Mouse (Mus musculus) adrenal gland, postnatal 25 days (tissue): Measurements from ENCODE around the gene Prss47. TPM values are rescaled to one million over a fixed set of nuclear protein-coding genes. Genes with fewer than 3 reads are reported as not detected.

Source experiments
- DNase-seq: peaks from one replicate; pipeline ENCODE4 v3.0.0; 2021; ENCODE audit warnings: mixed read lengths
- long read RNA-seq: library from polyadenylated mRNA; stranded (forward); transcript quantifications from one replicate; pipeline ENCODE4 v2.0.0, GENCODE M21; 2021
- total RNA-seq: library from RNA; stranded (reverse); gene quantifications from 2 replicates; pipeline ENCODE4 v1.2.3, GENCODE M21; 2021

The Prss47 gene
- total RNA-seq: not detected in 2 replicates
- long read RNA-seq: 0 reads

DNA sequence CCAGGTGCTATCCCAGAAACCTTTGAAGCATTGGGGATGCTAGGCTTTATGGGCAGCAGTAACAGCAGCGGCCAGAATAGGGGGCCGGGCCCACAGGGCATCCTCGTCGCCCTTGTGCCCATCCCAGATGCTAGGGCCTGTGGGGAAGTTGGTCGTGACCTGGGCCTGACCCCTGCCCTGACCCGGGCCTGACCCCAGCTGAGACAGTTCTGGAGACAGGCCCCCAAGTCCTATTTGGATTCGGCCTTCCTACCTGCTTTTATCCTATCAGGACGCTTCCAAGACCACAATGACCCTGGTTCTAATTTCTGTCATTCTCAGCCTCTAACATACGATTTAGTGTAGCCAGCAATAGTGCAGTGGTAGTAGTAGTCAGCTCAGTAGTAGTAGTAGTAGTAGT, at the start of gene Prss47:
Prss47 (minus strand) TSS at position 101 of the 400 bp plus-strand sequence.
- DNase-seq: no peak

DNA sequence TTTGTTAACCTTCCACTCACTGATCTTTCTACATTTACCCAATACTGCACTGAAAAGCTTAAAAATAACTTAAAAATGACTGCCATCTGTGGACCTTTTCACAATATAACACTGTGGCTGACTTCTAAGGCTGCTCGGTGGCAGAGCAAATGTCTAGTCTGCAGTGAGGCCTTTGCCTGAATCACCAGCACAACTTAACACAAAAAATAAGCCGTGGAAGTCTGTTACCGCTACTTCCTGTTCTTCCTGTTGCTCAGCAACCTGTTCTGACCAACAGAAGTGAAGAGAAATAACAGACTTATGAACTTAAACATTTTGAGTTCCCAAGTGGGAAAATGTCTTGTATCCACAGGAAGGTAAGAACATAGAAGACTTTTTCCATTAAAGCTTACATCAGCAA, 48.7 kb upstream of the Prss47 start:
- DNase-seq: no peak

DNA sequence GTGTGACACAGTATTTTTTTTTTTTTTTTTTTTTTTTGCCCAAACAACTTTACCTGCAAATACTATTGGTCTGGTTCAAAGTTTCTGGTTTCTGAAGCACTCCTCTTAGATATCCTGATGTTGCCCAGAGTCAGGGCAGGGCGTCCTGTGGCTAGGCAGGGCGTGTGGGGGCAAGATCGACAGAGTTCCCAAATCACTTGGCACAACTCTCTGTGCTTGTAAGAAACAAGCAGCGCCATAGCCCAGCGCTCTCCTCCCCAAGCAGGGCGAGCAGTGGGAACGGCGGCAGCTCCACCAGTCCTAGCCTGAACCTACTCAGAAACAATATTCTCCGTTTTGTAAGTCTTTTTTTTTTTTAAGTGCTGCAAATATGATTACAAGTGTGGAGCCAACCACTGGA, 48.1 kb upstream of the Prss47 start:
- DNase-seq: no peak

DNA sequence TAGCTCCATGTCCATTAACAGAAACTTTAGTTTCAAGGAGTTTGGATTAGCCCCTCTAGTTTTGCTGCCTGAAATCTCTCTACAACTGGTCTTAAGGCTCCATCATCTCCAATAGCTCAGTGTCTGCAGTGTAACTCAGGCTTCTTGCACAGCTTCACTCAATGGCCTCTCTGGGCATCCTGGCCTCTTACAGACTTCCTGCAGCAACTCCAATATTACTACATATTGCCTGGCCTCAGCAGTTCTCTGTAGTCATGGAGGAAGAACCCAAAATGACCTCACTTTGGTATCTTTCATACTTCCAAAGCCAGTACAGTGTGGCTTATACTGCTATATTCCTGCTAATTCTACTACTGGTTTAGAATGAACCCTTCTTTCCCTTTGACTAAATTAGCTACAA, 44.5 kb upstream of the Prss47 start:
- DNase-seq: no peak

DNA sequence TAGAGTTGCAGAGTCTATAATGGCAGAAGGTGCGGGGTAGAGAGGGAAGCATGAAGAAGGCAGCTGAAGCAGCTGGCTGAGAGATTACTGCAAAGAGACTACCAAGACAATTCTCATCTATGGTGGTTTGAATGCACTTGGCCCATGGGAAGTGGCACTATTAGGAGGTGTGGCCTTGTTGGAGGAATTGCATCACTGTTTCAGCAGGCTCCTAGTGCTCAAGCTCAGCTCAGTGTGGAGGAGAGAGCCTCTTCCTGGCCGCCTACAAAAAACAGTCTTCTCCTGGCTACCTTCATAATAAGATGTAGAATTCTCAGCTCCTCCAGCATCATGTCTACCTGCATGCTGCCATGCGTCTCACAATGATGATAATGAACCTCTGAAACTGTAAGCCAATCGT, 43.4 kb upstream of the Prss47 start:
- DNase-seq: no peak

DNA sequence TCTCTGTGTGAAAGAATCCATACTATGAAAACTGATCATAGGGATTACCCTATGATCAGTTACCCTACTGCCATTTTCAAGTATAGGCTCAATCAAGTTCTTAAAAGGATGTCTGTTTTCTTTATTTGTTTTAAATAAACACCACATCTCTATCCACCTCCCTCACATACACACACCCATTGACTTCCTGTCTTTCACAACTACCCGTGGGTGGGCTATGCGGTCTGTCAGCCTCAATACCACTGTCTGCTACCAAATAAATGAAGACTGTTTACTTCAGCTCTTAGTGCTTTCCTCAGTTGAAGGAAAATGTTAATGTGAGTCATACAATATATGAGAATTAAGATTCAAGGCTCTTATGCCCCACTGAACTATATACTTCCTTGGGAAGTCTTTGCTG, 17.4 kb upstream of the Prss47 start:
- DNase-seq: no peak

DNA sequence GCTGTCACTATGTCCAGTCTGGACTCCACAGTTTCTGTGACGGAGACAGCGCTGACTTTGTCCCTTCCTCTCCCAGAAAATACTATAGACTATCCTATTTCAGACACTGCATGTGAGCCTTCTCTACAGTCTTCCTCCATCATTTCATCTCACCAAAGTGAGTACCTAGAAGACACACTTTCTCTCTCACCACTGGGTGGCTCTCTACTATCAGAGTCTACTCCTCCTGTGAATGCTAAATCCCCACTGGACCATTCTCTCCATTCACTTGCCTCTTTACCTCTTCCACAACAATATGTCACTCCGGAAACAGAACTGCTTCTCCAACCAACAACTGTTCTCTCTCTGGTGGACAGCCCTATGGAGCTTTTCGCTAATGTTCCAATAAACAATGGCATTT, 17.5 kb downstream of the Prss47 start:
- DNase-seq: no peak

DNA sequence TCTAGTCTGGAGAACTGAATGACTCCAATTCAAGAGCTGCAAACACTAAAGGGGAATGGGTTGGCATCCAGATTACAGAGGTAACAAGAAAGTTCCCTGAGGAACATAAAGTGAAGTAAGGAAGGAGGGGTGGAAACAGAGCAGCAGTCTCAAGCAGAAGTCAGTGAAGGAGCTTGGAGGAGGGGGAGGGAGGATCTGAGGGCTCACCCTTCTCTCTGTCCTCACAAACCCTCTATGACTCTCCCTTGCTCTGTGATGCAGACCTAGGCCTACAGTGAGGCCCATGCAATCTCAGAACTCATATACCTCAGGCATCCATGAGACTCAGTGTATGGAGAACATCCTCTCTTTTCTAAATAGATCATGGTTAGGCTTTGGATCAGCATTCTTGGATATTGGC, 19.8 kb downstream of the Prss47 start, which contains the start of gene Spata31d1c:
Spata31d1c (plus strand) TSS at position 301 of the 400 bp plus-strand sequence.
- no peak for DNase-seq

DNA sequence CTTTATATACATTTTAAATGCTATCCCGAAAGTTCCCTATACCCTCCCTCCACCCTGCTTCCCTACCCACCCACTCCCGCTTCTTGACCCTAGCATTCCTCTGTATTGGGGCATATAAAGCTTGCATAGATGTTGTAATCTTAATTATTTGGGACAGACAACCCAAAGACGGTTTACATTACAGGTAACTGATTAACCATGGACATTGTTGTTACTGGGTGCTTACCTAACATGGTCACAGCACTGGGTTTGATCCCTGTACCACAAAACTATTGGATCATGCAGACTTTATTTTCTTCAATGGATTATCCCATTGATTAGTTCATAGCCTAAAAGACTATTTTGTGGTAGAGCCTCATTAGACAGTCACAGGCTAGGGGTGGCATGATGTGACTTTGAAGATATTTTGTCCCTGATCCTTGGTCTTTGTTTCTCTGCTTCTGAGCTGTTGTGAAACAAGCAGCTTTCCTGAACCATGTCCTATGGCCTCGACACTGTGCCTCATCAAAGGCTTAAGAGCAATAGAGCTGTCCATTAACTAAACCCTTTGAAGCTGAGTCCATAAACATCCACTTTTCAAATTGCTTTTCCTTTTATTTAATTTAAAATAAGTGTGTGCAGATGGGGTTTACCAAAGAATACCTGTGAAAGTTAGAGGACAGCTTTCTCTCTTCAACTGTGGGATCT, 41.4 kb downstream of the Prss47 start:
- no peak for DNase-seq

DNA sequence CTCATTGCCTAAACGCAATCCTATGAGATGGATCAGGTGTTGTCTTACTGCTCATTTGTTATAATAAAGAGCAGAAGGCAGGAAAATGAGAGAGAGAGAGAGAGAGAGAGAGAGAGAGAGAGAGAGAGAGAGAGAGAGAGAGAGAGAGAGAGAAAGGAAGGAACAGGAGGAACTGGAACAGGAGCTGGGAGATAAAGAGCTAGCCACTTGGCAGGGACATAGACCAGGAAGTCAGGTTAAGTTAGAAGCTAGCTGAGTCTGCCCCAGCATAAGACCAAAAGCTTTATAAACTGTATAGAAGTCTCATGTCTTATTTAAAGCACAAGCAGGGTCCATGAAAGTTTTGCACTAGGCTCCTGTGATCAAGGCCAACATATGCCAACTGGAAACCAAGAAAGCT, 44.6 kb downstream of the Prss47 start:
- DNase-seq: no peak

DNA sequence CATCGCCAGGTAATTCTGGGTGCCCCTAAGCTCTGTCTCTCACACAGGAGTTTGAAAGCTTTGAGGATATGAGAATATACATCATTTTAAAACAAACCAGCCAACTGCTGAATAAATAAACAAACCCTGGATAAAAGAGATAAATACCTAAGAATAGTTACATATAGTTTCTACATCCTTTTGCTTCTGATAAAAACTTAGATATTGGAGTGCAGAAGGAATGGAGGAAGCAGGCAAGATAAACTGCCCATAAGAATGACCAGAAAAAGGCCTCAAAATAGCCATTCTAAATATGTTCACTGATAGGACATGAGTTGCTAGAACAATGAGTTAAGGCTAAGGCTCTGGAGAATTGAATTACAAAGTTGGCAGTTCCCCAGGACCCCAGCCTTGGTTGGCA, 45.8 kb downstream of the Prss47 start:
- no peak for DNase-seq

DNA sequence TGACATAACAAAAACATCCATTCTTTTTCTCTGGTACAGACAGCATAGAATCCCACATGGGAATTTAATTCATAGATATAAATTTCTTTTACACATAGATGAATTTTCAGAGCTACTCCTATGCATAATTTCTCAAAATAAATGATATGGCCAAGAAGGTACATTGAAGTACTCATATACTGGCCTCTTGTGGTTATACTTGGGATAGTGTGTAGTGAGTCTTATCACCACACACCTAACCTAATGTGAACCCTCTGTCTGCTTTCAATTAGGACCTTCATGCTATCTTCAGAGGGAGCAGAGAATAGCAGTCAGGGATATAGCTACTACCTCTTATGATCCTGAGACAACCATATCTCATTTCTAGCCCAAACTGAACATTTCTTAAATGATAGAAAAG, 47.1 kb downstream of the Prss47 start:
- DNase-seq: no peak

Other genes starting within 250 kb of the Prss47 start
- not detected in 2 replicates for gene Cntnap3, start 148.8 kb downstream of the Prss47 start, total RNA-seq
- not detected in 2 replicates for gene Spata31, start 135.4 kb downstream of the Prss47 start, total RNA-seq
- not detected in 2 replicates for gene Spata31d1c, start 19.7 kb downstream of the Prss47 start, total RNA-seq
- gene Mfsd14b, start 60.2 kb upstream of the Prss47 start, total RNA-seq: 44.2 and 54.4 TPM in 2 replicates
- gene Olfr465-ps1, start 85.3 kb upstream of the Prss47 start, total RNA-seq: not detected in 2 replicates
- not detected in 2 replicates for gene Olfr466, start 97.5 kb upstream of the Prss47 start, total RNA-seq
- 0.55 TPM in 1 of 2 replicates, not detected in the other for gene Nlrp4f, start 153.2 kb upstream of the Prss47 start, total RNA-seq
- gene Gm10775, start 206.8 kb upstream of the Prss47 start, total RNA-seq: not detected in 2 replicates
- gene Zfp369, start 226.1 kb upstream of the Prss47 start, total RNA-seq: 32.0 and 32.4 TPM in 2 replicates